Mouse (Mus musculus) G1E (cell line): ENCODE measurements around the gene Erich4. TPM values are rescaled to one million over a fixed set of nuclear protein-coding genes. Genes with fewer than 3 reads are reported as not detected.

Experiments
- ATAC-seq: 2 replicates; pipeline ENCODE4 v1.8.0; 2016; ENCODE audit warnings: mild to moderate bottlenecking; ENCODE audit not compliant: insufficient number of reproducible peaks, poor library complexity, low FRiP score, severe bottlenecking; ENCODE audit errors: extremely low read depth
- DNase-seq: peaks from one replicate; pipeline ENCODE4 v3.0.0; 2012; ENCODE audit warnings: low spot score
- H3K27me3 ChIP-seq: 2 replicates; pipeline ENCODE4 v1.6.1; 2012; ENCODE audit warnings: mild to moderate bottlenecking, low read length, inconsistent platforms; ENCODE audit not compliant: insufficient read depth
- H3K36me3 ChIP-seq: replicated peaks from 2 replicates; pipeline ENCODE3; 2012; ENCODE audit warnings: mild to moderate bottlenecking, inconsistent platforms
- H3K4me1 ChIP-seq: 2 replicates; pipeline ENCODE4 v1.6.1; 2012; ENCODE audit warnings: low read depth, low read length, inconsistent platforms, mixed read lengths; ENCODE audit not compliant: insufficient read depth
- H3K4me3 ChIP-seq: 2 replicates; pipeline ENCODE4 v1.5.1; 2012; ENCODE audit warnings: low read depth, mild to moderate bottlenecking, inconsistent platforms, low read length, moderate library complexity, mixed read lengths
- H3K9me3 ChIP-seq: replicated peaks from 2 replicates; pipeline ENCODE4 v1.6.1; 2012; ENCODE audit warnings: inconsistent platforms
- CTCF ChIP-seq: IDR thresholded peaks from 2 replicates; pipeline ENCODE4 v1.5.1; 2012; ENCODE audit warnings: low read depth, low read length, inconsistent platforms, mixed read lengths
- GATA1 ChIP-seq: IDR thresholded peaks from 2 replicates; pipeline ENCODE4 v1.6.1; 2012; ENCODE audit warnings: borderline replicate concordance, low read length, inconsistent platforms, mixed read lengths
- GATA2 ChIP-seq: IDR thresholded peaks from 2 replicates; pipeline ENCODE4 v1.6.1; 2012; ENCODE audit warnings: low read depth, low read length, inconsistent platforms, borderline replicate concordance
- POLR2AphosphoS5 ChIP-seq: IDR thresholded peaks from 2 replicates; pipeline ENCODE4 v1.6.1; 2012; ENCODE audit warnings: low read depth, low read length, inconsistent platforms; ENCODE audit not compliant: insufficient replicate concordance
- TAL1 ChIP-seq: conservative IDR thresholded peaks from 2 replicates; pipeline ENCODE4 v1.6.1; 2012; ENCODE audit warnings: low read depth, low read length, inconsistent platforms, mixed read lengths
- polyA plus RNA-seq: library from polyadenylated mRNA; stranded (reverse); fragments of >175 nt; gene quantifications from 2 replicates; pipeline ENCODE4 v1.2.3, GENCODE M21; 2012
- total RNA-seq, 2 experiments: library from RNA; stranded (forward) in 1 of 2; stranded (reverse) in 1 of 2; fragments of 200-1000 nt in 1 of 2; fragments of >200 nt in 1 of 2; fragmentation: Nextera tagmentation in 1 of 2; gene quantifications; 2 replicates each; pipeline ENCODE4 v1.2.3; 2014 to 2017

Erich4 gene
- total and polyA plus RNA-seq, 3 experiments: not detected

DNA sequence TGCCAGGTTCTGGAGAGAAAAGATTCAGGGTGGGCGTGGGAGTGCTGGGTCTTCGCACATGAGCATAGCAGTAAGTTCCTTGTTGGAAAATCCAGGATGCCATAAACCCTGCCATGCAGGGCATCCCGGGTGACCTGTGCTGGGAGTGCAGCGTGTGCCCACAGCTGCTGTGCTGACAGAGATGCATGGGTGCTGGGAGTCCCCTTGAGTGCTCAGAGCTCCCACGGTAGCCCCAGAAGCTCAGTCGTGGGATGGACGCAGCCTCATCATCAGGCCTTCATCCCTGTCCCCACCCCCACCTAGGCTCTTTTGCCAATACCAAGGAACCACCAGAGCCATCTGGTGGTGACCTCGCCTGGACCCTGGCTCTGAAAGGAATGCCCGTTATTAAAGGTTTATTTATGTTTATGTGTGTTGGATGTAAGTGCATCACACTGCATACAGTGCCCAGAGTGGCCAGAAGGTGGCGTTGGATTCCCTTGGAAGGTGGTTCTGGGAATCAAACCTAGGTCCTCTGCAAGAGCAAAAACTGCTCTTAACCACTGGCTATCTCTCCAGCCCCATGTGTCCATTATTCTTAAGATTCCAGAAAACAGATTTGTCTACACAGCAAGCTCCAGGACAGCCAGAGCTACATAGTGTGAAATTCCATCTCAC is 10.0 kb upstream of the Erich4 start:
- peaks cover 42% of the 10 kb centered on the region for H3K4me1 ChIP-seq
- TF ChIP-seq TAL1: no peak
- TF ChIP-seq CTCF: peak; percentile 63
- TF ChIP-seq POLR2AphosphoS5: no peak
- TF ChIP-seq GATA2: no peak
- no peaks in the 10 kb centered on the region for H3K27me3 ChIP-seq
- H3K9me3 ChIP-seq: no peaks in the 10 kb centered on the region
- ATAC-seq: no peak
- peaks cover 79% of the 10 kb centered on the region for H3K36me3 ChIP-seq
- no peak for DNase-seq
- no peak overlapping the region for H3K4me3 ChIP-seq

DNA sequence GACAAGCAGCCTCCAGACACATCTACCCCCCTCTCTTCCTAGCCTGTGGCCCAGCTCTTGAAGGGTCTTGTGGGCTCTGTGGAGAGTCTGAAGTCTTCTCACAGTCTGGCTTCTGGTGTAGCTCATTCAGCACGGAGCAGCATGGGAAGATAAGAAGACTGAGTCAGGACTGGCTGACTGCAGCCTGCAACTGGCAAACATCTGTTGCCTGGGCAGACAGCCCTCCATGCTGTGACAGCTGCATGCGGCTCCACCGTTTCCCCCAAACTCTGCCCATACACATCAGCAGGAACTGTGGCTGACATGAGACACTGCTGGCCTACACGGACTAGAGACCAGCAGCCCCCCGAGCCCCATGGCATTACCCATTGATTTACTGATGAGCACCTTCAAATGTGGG is 9.2 kb upstream of the Erich4 start:
- Histone ChIP-seq H3K4me1 (peaks cover 49% of the 10 kb centered on the region), H3K27me3 (no peaks in the 10 kb centered on the region), H3K36me3 (peaks cover 76% of the 10 kb centered on the region), H3K9me3 (no peaks in the 10 kb centered on the region), H3K4me3 (no peak overlapping the region)
- ATAC-seq: no peak
- TF ChIP-seq TAL1: no peak
- no peak for TF ChIP-seq POLR2AphosphoS5
- TF ChIP-seq GATA2: no peak
- TF ChIP-seq CTCF: no peak
- TF ChIP-seq GATA1: no peak
- DNase-seq: no peak

DNA sequence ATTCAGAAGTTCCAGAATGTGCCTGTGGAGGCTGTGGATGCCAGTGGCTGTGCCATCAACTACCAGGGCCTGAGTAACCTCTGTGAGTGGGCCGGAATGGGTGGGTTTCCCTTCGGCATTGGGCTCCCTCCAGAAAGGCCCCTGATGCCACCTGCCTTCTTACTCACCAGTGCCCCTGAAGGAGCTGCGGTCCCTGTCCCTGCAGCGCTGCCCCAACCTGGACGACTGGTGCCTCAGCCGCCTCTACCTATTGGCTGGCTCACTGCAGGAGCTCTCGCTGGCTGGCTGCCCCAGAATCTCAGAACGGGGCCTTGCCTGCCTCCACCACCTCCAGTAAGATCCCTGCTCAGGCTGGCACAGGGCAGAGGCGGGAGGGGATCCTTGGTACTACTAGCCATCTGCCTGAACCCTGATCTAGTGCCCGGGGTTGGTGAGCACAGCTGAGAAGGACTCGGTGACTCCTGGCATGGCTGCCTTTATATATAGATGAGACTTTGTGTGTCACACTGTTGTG is 8.2 kb upstream of the Erich4 start:
- H3K4me3 ChIP-seq: no peak overlapping the region
- no peak for DNase-seq
- H3K36me3 ChIP-seq: peaks cover 67% of the 10 kb centered on the region
- no peak for TF ChIP-seq GATA2
- no peak for TF ChIP-seq GATA1
- no peak for TF ChIP-seq TAL1
- TF ChIP-seq POLR2AphosphoS5: no peak
- TF ChIP-seq CTCF: no peak
- H3K4me1 ChIP-seq: peaks cover 51% of the 10 kb centered on the region
- no peaks in the 10 kb centered on the region for H3K9me3 ChIP-seq
- no peaks in the 10 kb centered on the region for H3K27me3 ChIP-seq
- ATAC-seq: no peak

GRCm38 (mm10) chr7:25620751-25621150 is 5.1 kb upstream of the Erich4 start:
- peaks cover 57% of the 10 kb centered on the region for H3K36me3 ChIP-seq
- H3K4me1 ChIP-seq: peaks cover 29% of the 10 kb centered on the region
- no peaks in the 10 kb centered on the region for H3K9me3 ChIP-seq
- H3K4me3 ChIP-seq: no peak overlapping the region
- peaks cover 12% of the 10 kb centered on the region for H3K27me3 ChIP-seq
- DNase-seq (no peak), ATAC-seq (no peak)
- TF ChIP-seq CTCF: no peak
- TF ChIP-seq TAL1: no peak
- no peak for TF ChIP-seq POLR2AphosphoS5
- no peak for TF ChIP-seq GATA1
- no peak for TF ChIP-seq GATA2

GRCm38 (mm10) chr7:25620101-25620500 is 4.4 kb upstream of the Erich4 start:
- peaks cover 19% of the 10 kb centered on the region for H3K27me3 ChIP-seq
- peaks cover 26% of the 10 kb centered on the region for H3K4me1 ChIP-seq
- DNase-seq (no peak), ATAC-seq (no peak)
- no peaks in the 10 kb centered on the region for H3K9me3 ChIP-seq
- TF ChIP-seq POLR2AphosphoS5 (no peak), GATA2 (no peak)
- peak overlapping the region; percentile 82 for H3K4me3 ChIP-seq
- H3K36me3 ChIP-seq: peaks cover 50% of the 10 kb centered on the region

DNA sequence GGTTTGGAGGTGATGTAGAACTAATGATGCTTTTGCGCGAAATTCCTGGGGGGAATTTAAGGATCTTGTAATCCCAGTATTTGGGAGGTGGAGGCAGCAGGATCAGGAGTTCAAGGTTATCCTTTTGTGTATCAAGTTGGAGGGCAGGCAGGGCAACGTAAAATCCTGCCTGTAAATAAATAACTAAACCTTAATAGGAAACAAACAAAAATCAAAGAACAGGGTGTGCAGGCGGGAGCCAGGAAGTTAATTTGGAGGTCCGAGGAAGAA is 4.0 kb upstream of the Erich4 start:
- ATAC-seq: no peak
- Histone ChIP-seq H3K36me3 (peaks cover 46% of the 10 kb centered on the region), H3K4me1 (peaks cover 23% of the 10 kb centered on the region), H3K9me3 (no peaks in the 10 kb centered on the region), H3K4me3 (peak overlapping the region; percentile 82), H3K27me3 (peaks cover 23% of the 10 kb centered on the region)
- TF ChIP-seq CTCF (no peak), POLR2AphosphoS5 (no peak), GATA2 (no peak), TAL1 (no peak), GATA1 (no peak)
- no peak for DNase-seq
